ENCODE assay signal across 11 mouse cellular contexts in the genomic region with DNA sequence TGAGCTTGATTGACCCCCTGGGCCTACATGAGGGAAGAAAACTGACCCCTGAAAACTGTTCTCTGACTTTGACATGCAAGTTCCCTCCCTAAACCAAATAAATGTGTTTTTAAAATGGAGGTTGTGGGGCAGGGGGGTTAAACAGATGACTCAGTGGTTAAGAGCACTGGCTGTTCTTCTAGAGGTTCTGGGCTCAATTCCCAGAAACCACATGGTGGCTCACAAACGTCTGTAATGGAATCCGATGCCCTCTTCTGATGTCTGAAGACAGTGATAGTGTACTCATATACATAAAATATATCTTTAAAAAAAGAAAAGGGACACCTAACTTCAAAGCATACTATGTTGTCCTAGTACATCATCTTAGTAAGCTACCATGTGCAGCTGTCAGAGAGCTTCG.
"Had no signal": no experiment of that assay in that cellular context is flagged by ENCODE, and none has a peak within 500 bp of the region (broad histone marks: within the 10 kb centered on the region; RNA-seq: fewer than 3 reads in every experiment).

No protein-coding gene starts in this region.

- H3K4me2 ChIP-seq: limb, embryonic 13.5 days; liver, embryonic 11.5 days; liver, embryonic 15.5 days; lung, embryonic 14.5 days; midbrain, embryonic 12.5 days had no signal

- H3K4me3 ChIP-seq: limb, embryonic 13.5 days; liver, embryonic 15.5 days; midbrain, embryonic 12.5 days had no signal

- H3K9ac ChIP-seq: limb, embryonic 13.5 days; liver, embryonic 15.5 days; lung, embryonic 14.5 days; midbrain, embryonic 12.5 days had no signal

- H3K27ac ChIP-seq: limb, embryonic 13.5 days; liver, embryonic 15.5 days; midbrain, embryonic 12.5 days had no signal

- H3K4me1 ChIP-seq: limb, embryonic 13.5 days; midbrain, embryonic 12.5 days had no signal

- H3K9me3 ChIP-seq: limb, embryonic 13.5 days; liver, embryonic 15.5 days; midbrain, embryonic 12.5 days had no signal

- DNase-seq: kidney, adult 8-10 months; kidney, postnatal 25 days; layer of hippocampus, adult 9-11 months; left cerebral cortex, postnatal 4 days; lung, embryonic 14.5 days; right cerebral cortex, postnatal 14 days; thymus, postnatal 4 days had no signal

- H3K27me3 ChIP-seq: limb, embryonic 13.5 days; liver, embryonic 15.5 days; midbrain, embryonic 12.5 days had no signal
